Mouse (Mus musculus) colon, adult 2 months (tissue): ENCODE data around the gene Gm10228. TPM values are rescaled to one million over a fixed set of nuclear protein-coding genes. Genes with fewer than 3 reads are reported as not detected.

Source experiments
- polyA plus RNA-seq: library from polyadenylated mRNA; depleted of rRNA; stranded (reverse); fragments of >200 nt; gene quantifications from 2 replicates; pipeline ENCODE4 v1.2.3, GENCODE M21; 2012; rRNA removed

The Gm10228 gene
- not detected in 2 replicates for polyA plus RNA-seq

DNA sequence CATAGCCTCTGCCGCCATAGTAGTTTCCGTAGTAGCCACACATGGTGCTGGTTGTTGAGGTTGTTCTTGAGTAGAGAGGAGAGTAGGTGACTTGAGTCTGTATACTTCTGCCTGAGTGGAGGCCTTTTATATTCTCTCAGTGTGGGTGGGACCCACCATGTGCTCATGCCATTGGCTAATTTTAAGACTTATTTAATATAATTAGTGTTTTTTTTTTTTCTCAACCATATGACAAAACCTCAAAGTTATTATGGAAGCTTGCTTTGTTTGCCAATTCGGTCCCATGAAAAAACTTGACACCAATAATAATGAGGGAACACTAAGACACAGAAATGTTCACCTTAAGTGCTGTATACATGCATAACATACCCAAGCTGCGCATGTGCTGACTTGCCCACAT lies at the start of gene Gm10228:
TSS of gene Gm10228 (minus strand) at position 101 of the 400 bp plus-strand sequence.

DNA sequence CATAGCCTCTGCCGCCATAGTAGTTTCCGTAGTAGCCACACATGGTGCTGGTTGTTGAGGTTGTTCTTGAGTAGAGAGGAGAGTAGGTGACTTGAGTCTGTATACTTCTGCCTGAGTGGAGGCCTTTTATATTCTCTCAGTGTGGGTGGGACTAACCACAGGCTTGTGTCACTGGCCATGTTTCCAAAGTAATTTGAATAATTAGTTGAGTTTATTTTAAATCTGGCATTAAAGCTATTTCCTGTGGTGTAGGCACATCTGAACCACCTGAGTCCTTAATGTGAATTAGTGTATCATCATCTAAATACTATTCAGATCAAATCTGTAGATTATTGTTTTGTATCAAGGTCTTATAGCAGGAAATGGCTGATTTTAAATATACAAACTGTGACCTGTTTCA lies 22.6 kb upstream of the Gm10228 start, which contains the start of gene 1110025L11Rik:
TSS of gene 1110025L11Rik (minus strand) at position 101 of the 400 bp plus-strand sequence.

DNA sequence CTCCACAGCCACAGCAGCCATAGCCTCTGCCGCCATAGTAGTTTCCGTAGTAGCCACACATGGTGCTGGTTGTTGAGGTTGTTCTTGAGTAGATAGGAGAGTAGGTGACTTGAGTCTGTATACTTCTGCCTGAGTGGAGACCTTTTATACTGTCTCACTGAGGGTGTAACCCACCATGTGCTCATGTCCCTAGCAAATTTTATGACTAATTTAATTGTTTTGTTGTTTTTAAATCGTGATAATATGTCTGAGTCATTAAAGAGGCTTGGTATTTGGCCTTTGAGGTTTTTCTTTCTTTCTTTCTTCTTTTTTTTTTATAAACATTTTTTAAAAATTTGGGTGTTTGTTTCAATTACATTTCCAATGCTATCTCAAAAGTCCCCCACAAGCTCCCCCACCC lies 6.5 kb upstream of the Gm10228 start, which contains the start of gene Krtap6-5:
TSS of gene Krtap6-5 (minus strand) at position 101 of the 400 bp plus-strand sequence.

DNA sequence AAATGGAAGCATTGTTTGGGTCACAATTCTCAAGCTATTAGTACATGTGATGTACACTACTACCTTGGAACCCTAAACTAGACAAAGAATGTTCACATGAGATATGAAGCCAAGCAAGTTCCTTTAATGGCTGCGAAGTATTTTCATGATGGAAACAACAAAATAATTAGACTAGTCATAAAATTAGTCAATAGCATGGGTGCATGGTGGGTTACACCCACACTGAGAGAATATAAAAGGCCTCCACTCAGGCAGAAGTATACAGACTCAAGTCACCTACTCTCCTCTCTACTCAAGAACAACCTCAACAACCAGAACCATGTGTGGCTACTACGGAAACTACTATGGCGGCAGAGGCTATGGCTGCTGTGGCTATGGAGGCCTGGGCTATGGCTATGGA lies 9.9 kb downstream of the Gm10228 start, which contains the start of gene Krtap6-1:
TSS of gene Krtap6-1 (plus strand) at position 301 of the 400 bp plus-strand sequence.

DNA sequence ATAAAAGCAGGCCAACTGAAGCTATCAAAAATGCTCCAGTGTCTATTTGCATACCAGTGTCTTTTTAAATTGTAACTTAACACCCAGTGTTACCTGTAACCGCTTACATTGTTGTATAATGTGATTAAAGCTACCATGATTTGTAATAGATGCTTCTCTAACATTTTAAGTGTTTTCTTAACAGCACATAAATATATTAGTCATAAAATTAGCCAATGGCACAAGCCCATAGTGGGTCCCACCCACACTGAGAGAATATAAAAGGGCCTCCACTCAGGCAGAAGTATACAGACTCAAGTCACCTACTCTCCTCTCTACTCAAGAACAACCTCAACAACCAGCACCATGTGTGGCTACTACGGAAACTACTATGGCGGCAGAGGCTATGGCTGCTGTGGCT lies 26.3 kb downstream of the Gm10228 start, which contains the start of gene Gm10229:
TSS of gene Gm10229 (plus strand) at position 301 of the 400 bp plus-strand sequence.

DNA sequence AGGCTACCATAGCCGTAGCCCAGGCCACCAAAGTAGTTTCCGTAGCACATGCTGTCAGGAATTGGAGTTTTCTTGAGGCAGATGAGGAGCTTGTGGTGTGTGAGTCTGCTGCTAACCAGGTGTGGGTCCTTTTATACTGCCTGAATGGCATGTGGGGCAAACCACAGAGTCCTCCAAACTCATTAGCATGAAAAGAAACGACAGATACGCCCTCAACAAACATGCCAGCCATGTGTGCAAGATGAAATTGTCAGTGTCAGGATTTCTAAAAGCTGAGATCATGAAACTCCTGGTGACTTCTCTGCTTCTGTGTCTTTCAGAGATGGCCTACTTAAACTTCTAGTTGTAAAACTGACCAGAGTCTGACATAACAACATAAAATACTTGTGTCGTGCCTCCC lies 30.6 kb downstream of the Gm10228 start, which contains the start of gene Krtap22-2:
TSS of gene Krtap22-2 (minus strand) at position 101 of the 400 bp plus-strand sequence.

Other genes starting within 250 kb of the Gm10228 start
- not detected in 2 replicates for gene Gm20741, start 229.3 kb downstream of the Gm10228 start, polyA plus RNA-seq
- not detected in 2 replicates for gene Krtap15, start 221.3 kb downstream of the Gm10228 start, polyA plus RNA-seq
- not detected in 2 replicates for gene Krtap14, start 215.3 kb downstream of the Gm10228 start, polyA plus RNA-seq
- gene Krtap19-1, start 172.1 kb downstream of the Gm10228 start, polyA plus RNA-seq = not detected in 2 replicates
- not detected in 2 replicates for gene Krtap19-2, start 167.2 kb downstream of the Gm10228 start, polyA plus RNA-seq
- not detected in 2 replicates for gene Krtap19-3, start 163.4 kb downstream of the Gm10228 start, polyA plus RNA-seq
- gene Krtap19-4, start 156.4 kb downstream of the Gm10228 start, polyA plus RNA-seq = not detected in 2 replicates
- gene Krtap19-5, start 145.0 kb downstream of the Gm10228 start, polyA plus RNA-seq = not detected in 2 replicates
- gene Krtap19-9b, start 109.2 kb downstream of the Gm10228 start, polyA plus RNA-seq = not detected in 2 replicates
- gene Krtap16-3, start 78.6 kb downstream of the Gm10228 start, polyA plus RNA-seq = not detected in 2 replicates
- gene Krtap22-2, start 30.7 kb downstream of the Gm10228 start, polyA plus RNA-seq = not detected in 2 replicates
- not detected in 2 replicates for gene Gm10229, start 26.2 kb downstream of the Gm10228 start, polyA plus RNA-seq
- not detected in 2 replicates for gene Krtap6-1, start 9.8 kb downstream of the Gm10228 start, polyA plus RNA-seq
- not detected in 2 replicates for gene Krtap6-5, start 6.4 kb upstream of the Gm10228 start, polyA plus RNA-seq
- gene 1110025L11Rik, start 22.5 kb upstream of the Gm10228 start, polyA plus RNA-seq = not detected in 2 replicates
- gene Krtap6-3, start 42.5 kb upstream of the Gm10228 start, polyA plus RNA-seq = not detected in 2 replicates
- gene Gm6358, start 99.4 kb upstream of the Gm10228 start, polyA plus RNA-seq = not detected in 2 replicates
- gene Gm10061, start 109.6 kb upstream of the Gm10228 start, polyA plus RNA-seq = not detected in 2 replicates
- gene Gm9789, start 116.5 kb upstream of the Gm10228 start, polyA plus RNA-seq = not detected in 2 replicates
- gene Gm7735, start 128.0 kb upstream of the Gm10228 start, polyA plus RNA-seq = not detected in 2 replicates
- gene 1110057P08Rik, start 133.3 kb upstream of the Gm10228 start, polyA plus RNA-seq = not detected in 2 replicates
- not detected in 2 replicates for gene Krtap20-2, start 164.4 kb upstream of the Gm10228 start, polyA plus RNA-seq